Mouse (Mus musculus) left cerebral cortex, adult 2 months (tissue): ENCODE measurements around the gene Celf1. TPM values are rescaled to one million over a fixed set of nuclear protein-coding genes. Genes with fewer than 3 reads are reported as not detected.

Experiments
- DNase-seq, 2 experiments: peaks; one replicate each; pipeline ENCODE4 v3.0.0; 2021 to 2022; ENCODE audit warnings: low spot score in 2 of 2, mixed read lengths in 1 of 2; ENCODE audit errors: extremely low spot score in 1 of 2
- H3K27ac ChIP-seq: fragments of 200-600 bp; 2 replicates; pipeline ENCODE4 v1.8.1; 2022
- H3K4me3 ChIP-seq: fragments of 200-600 bp; 2 replicates; pipeline ENCODE4 v1.8.1; 2022
- CTCF ChIP-seq: fragments of 200-600 bp; IDR thresholded peaks from 2 replicates; pipeline ENCODE4 v1.8.1; 2022; ENCODE audit warnings: antibody characterized with exemption, mild to moderate bottlenecking, moderate library complexity
- intact Hi-C: fragments of 180-260 bp; cut with DNase I; formaldehyde crosslinking; loops from one replicate; pipeline ENCODE4 v1.15.1; 2025
- total RNA-seq, 2 experiments: library from RNA; stranded (reverse); gene quantifications; 2 replicates each; pipeline ENCODE4 v1.2.3; 2021

Gene Celf1
- total RNA-seq, 2 experiments from 2014 or later, result 146 to 149 TPM

GRCm38 (mm10) chr2:90916560-90917232, 23.5 kb upstream of the Celf1 start:
- intact Hi-C loops, result loop anchor here (2.0 to 5.0 kb wide), 2 partner anchors 24 to 51 kb away; partner anchors contain the start of gene Celf1

GRCm38 (mm10) chr2:90917233-90917998, 22.8 kb upstream of the Celf1 start:
- intact Hi-C loops, result loop anchor here (2.0 to 5.0 kb wide), 2 partner anchors 23 to 50 kb away; partner anchors contain the start of gene Celf1
- TF ChIP-seq CTCF, result peak; percentile 10; the same call in 1 of the 2 replicates
- peak overlapping the region; percentile 99 for H3K27ac ChIP-seq
- DNase-seq, result peak; percentile 51 to 67
- H3K4me3 ChIP-seq, result peak overlapping the region; percentile 76

More at GRCm38 (mm10) chr2:90916560-90917232, 23.5 kb upstream of the Celf1 start:
- peak overlapping the region; percentile 99 for H3K27ac ChIP-seq
- no peak for TF ChIP-seq CTCF
- peak overlapping the region; percentile 76 for H3K4me3 ChIP-seq
- peak in 1 of 2 experiments; percentile 18 for DNase-seq

DNA sequence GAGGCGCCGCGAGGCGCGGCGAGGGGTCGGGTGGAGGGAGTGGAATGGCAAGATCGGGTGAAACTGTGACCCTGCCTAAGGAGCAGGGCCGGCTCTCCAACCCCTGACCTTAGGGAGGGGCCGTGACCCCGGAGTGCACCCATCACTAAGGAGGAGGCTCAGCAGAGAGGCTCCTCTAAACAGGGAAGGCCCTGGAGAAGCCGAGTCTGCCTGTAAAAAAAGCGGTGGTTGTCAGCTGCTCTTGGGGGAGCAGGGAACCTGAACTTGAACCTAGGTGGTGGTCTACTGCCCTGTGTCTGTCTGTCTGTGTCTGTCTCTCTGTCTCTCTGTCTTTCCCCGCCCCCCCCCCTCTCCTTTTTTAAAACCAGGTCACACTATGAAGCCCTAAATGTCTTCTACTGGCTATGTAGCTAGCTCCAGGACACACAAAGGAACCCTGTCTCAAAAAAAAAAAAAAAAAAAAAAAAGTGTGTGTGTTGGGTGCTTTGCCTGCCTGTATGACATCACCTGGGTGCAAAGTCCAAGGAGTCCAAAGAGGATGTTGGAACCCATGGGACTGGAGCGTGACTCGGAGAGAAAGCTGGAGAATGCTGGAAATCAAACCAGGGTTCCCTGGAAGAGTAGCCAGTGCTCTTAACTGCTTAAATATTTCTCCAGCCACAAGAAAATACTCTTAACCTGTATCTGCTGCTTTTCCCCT, 22.0 kb upstream of the Celf1 start:
- Histone ChIP-seq H3K27ac (peak overlapping the region; percentile 99), H3K4me3 (peak overlapping the region; percentile 76)
- TF ChIP-seq CTCF, result no peak
- intact Hi-C loops, result loop anchor here (2.0 to 5.0 kb wide), 2 partner anchors 23 to 49 kb away; partner anchors contain the start of gene Celf1
- no peak for DNase-seq

GRCm38 (mm10) chr2:90921178-90921577, 19.0 kb upstream of the Celf1 start:
- Histone ChIP-seq H3K27ac (no peak overlapping the region), H3K4me3 (no peak overlapping the region)
- no peak for TF ChIP-seq CTCF
- intact Hi-C loops, result no loop called here
- DNase-seq, result no peak

- intact Hi-C loops, result no loop called here
- DNase-seq, result no peak
- Histone ChIP-seq H3K27ac (no peak overlapping the region), H3K4me3 (no peak overlapping the region)
- no peak for TF ChIP-seq CTCF
Observed at GRCm38 (mm10) chr2:90922636-90923035, 17.5 kb upstream of the Celf1 start.

DNA sequence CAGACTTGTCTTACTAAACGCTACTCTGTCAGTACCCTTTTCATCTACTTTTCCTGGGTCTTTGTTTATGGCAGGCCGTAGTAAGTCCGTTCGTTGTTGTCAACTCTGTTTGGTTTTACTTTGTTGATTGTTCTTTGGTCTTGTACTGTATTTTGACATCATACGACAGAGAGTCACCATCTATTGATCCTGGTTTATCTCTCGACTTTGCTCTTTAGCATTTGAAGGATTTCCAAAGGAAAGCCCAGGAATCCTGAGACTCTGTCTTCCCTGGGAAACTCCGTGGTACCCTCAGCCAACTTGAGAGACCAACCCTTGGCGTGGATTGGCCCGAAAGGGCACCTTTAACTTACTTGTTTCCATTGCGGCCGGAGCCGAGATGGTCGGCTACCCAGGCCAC, 11.6 kb upstream of the Celf1 start:
- TF ChIP-seq CTCF, result no peak
- DNase-seq, result no peak
- Histone ChIP-seq H3K4me3 (no peak overlapping the region), H3K27ac (no peak overlapping the region)
- intact Hi-C loops, result no loop called here

DNA sequence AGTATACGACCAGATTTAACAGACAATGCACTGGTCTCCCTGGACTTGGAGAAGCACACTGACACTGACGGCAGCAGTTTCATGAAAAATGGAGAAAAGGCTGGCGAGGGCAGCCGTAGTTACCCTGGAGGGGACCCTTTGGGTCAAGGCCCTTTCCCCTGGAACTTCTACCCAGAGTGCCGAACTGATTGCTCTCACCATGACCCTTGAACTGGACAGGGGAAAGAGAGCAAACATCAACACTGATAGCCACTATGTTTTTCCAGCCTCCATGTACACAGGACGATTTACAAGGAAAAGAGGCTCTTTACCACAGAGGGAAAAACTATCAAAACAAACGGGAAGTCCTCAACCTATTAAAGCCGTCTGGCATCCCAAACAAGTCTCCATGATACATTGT, 8.4 kb upstream of the Celf1 start:
- intact Hi-C loops, result no loop called here
- DNase-seq, result no peak
- H3K27ac ChIP-seq, result no peak overlapping the region
- H3K4me3 ChIP-seq, result no peak overlapping the region
- no peak for TF ChIP-seq CTCF

DNA sequence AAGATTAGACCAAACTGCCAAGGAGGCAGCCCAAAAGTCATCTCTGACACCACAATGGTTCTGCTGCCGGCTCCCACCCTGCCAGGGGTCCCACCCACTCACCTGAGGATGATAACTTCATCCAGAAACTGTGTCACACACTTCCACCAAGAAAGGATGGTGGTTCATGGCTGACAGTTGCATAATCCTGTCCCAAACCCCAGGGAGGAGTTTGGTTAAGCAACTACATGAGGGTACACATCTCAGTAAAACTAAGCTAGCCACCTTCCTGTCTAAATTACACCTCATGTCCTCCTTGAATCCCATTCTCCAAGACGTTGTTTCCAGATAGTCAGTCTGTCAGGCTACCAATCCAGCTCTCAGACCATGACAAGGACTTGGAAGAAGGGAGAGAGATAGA, 7.9 kb upstream of the Celf1 start:
- DNase-seq, result no peak
- H3K4me3 ChIP-seq, result no peak overlapping the region
- TF ChIP-seq CTCF, result no peak
- H3K27ac ChIP-seq, result no peak overlapping the region
- intact Hi-C loops, result no loop called here

DNA sequence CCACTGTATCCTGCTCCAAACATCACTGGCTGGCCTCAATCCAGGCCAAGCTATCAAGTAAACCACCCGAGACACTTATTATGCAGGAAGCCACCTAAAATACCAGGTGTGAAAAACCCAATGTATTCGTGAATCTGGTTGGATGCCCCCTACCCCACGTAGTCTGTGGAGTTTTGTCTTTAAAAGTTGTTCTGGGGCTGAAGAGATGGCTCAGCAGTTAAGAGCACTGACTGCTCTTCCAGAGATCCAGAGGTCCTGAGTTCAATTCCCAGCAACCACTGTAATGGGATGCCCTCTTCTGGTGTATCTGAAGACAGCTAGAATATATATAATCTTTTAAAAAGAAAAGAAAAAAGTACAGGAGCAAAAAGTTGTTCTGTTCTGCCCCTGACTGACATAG, 1.8 kb upstream of the Celf1 start:
- H3K4me3 ChIP-seq, result no peak overlapping the region
- intact Hi-C loops, result no loop called here
- H3K27ac ChIP-seq, result no peak overlapping the region
- TF ChIP-seq CTCF, result no peak
- DNase-seq, result no peak

GRCm38 (mm10) chr2:90939750-90940149, 432 bp upstream of the Celf1 start:
- DNase-seq, result no peak
- Histone ChIP-seq H3K27ac (peak overlapping the region; percentile 80), H3K4me3 (peak overlapping the region; percentile 99)
- no peak for TF ChIP-seq CTCF
- intact Hi-C loops, result loop anchor here (2.0 to 5.0 kb wide), 4 partner anchors 23 to 115 kb away; partner anchors contain the start of gene Psmc3

DNA sequence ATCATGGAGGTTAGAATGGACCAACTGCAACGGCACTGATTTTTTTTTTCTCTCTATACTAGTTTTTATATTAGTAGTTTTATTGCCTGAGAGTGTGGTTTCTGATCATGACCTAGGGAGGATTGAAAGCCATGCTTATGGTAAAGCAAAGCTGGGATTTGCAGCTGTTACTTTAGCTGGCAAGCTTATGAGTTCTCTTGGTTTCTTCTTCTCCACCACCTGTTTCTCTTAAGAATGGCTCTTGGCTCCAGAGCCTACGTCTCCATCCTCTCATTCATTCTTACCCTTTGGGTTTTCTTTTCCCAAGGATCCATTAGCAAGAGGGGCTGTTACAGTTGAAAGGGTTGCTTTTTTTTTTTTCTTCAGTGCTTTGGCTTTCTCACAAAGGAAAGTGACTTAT, 1.6 kb downstream of the Celf1 start:
- no peak for TF ChIP-seq CTCF
- H3K27ac ChIP-seq, result no peak overlapping the region
- no peak for DNase-seq
- intact Hi-C loops, result loop anchor here (2.0 to 5.0 kb wide), 4 partner anchors 23 to 113 kb away; partner anchors contain the start of gene Psmc3
- H3K4me3 ChIP-seq, result peak overlapping the region; percentile 99

GRCm38 (mm10) chr2:90950149-90950548, 10.0 kb downstream of the Celf1 start:
- peak overlapping the region; percentile 71 for H3K27ac ChIP-seq
- TF ChIP-seq CTCF, result no peak

More at GRCm38 (mm10) chr2:90950149-90950548, 10.0 kb downstream of the Celf1 start:
- intact Hi-C loops, result no loop called here
- no peak overlapping the region for H3K4me3 ChIP-seq
- no peak for DNase-seq
